ENCODE assay signal across 1 mouse cellular context in the genomic region with DNA sequence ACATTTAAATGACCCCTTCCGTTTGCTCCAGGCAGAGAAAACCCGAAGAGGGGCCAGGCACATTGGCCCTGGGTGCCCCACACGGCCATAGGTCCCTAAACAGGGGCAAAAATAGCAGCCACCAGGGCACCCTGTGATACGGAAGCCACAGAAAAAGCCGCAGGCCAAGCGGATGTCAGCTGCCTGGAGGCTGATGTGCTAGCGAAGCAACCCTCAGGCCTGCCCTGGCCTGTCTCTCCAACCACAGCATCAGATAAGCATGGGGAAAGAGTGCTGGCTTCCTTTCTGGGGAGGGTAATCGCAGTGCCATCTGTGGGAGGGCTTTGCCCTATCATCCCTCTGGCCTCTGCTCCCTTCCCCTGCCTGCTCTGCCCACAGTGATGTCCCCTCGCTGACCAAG.
TF ChIP-seq lines count a peak whose summit lies in the region.

No protein-coding gene starts in this region.

TF ChIP-seq in MEL, 35 proteins besides CTCF, POLR2A, EP300 and RAD21 (continued from another document):
- no peak for TF ChIP-seq POLR2AphosphoS5 (IDR thresholded peaks at IDR 0.05; ENCODE audit: borderline replicate concordance, low read depth, low read length)
- TF ChIP-seq MXI1 (IDR thresholded peaks at IDR 0.05; ENCODE audit: low read depth, low read length) = peak; percentile 18; the same call in 1 of the 2 replicates
- TF ChIP-seq TBP (IDR thresholded peaks at IDR 0.05; ENCODE audit: low read depth, low read length) = no peak
- TF ChIP-seq ELF1 (IDR thresholded peaks at IDR 0.05; ENCODE audit: low read depth, low read length) = 0 out of 2 replicates have a peak, but pooled peaks have one; percentile 8
